Mouse (Mus musculus) C2C12 (cell line): Measurements from ENCODE around the gene Msln. TPM values are rescaled to one million over a fixed set of nuclear protein-coding genes. Genes with fewer than 3 reads are reported as not detected.
A peak's percentile ranks its signal among the peaks of the same experiment; 100 is the strongest.

ENCODE experiments used
- H3K27me3 ChIP-seq: one replicate; pipeline ENCODE4 v1.6.1; 2011; ENCODE audit not compliant: control insufficient read depth, insufficient read depth, insufficient read length
- H3K36me3 ChIP-seq: one replicate; pipeline ENCODE4 v1.6.1; 2011; ENCODE audit not compliant: control insufficient read depth, insufficient read depth
- H3K4me3 ChIP-seq: one replicate; pipeline ENCODE4 v1.5.1; 2011; ENCODE audit warnings: mild to moderate bottlenecking, control low read depth; ENCODE audit not compliant: poor library complexity, insufficient read depth, severe bottlenecking
- H3K79me2 ChIP-seq: one replicate; pipeline ENCODE4 v1.6.1; 2011; ENCODE audit not compliant: control insufficient read depth, insufficient read depth
- H3K79me3 ChIP-seq: one replicate; pipeline ENCODE4 v1.6.1; 2011; ENCODE audit warnings: low read depth, control low read depth
- H3ac ChIP-seq: one replicate; pipeline ENCODE3; 2011; ENCODE audit warnings: low read depth; ENCODE audit not compliant: control insufficient read depth, insufficient read length
- CEBPB ChIP-seq: IDR thresholded peaks from one replicate; pipeline ENCODE4 v1.6.1; 2011; ENCODE audit warnings: low read depth, mild to moderate bottlenecking, control low read depth, moderate library complexity
- CTCF ChIP-seq: IDR thresholded peaks from one replicate; pipeline ENCODE4 v1.5.1; 2011; ENCODE audit not compliant: control insufficient read depth, insufficient read depth, insufficient read length
- FOSL1 ChIP-seq: IDR thresholded peaks from one replicate; pipeline ENCODE4 v1.8.0; 2011; ENCODE audit warnings: mild to moderate bottlenecking, low read length; ENCODE audit not compliant: poor library complexity, insufficient read depth, severe bottlenecking
- MAX ChIP-seq: IDR thresholded peaks from one replicate; pipeline ENCODE4 v1.6.1; 2011; ENCODE audit warnings: mild to moderate bottlenecking, control low read depth
- MYOD1 ChIP-seq: IDR thresholded peaks from one replicate; pipeline ENCODE4 v1.6.1; 2011; ENCODE audit warnings: low read depth; ENCODE audit not compliant: control insufficient read depth, insufficient read length
- MYOG ChIP-seq: IDR thresholded peaks from one replicate; pipeline ENCODE4 v1.6.1; 2011; ENCODE audit not compliant: control insufficient read depth, insufficient read length; ENCODE audit errors: extremely low read depth
- USF1 ChIP-seq: IDR thresholded peaks from one replicate; pipeline ENCODE4 v1.6.1; 2011; ENCODE audit warnings: low read depth, mild to moderate bottlenecking, control low read depth, moderate library complexity
- polyA plus RNA-seq: library from polyadenylated mRNA; unstranded; fragments of >200 nt; fragmentation: generic; extraction: Trizol; gene quantifications from one replicate; pipeline ENCODE4 v1.2.1, GENCODE M21; 2012; ENCODE audit warnings: missing spikeins

Msln gene
- polyA plus RNA-seq, 1 experiment: 6.1 TPM

- Histone ChIP-seq H3K79me2 (peaks cover 31% of the 10 kb centered on the region), H3ac (peak within 1 kb of the TSS; percentile 98), H3K79me3 (peaks cover 6% of the 10 kb centered on the region), H3K27me3 (no peaks in the 10 kb centered on the region), H3K4me3 (peak within 1 kb of the TSS; percentile 74), H3K36me3 (peaks cover 3% of the 10 kb centered on the region)
- peak; percentile 29 for TF ChIP-seq MAX
- TF ChIP-seq CEBPB: no peak
These were observed 26.7 kb downstream of the Msln start, which contains the start of the genes Chtf18 and Rpusd1 for GRCm38 (mm10) chr17:25727265-25728008. TSS of gene Chtf18 (minus strand) at chr17:25727419. TSS of gene Rpusd1 (plus strand) at chr17:25727670.

GRCm38 (mm10) chr17:25725264-25725663 lies 28.9 kb downstream of the Msln start:
- H3K4me3 ChIP-seq: no peak overlapping the region
- peaks cover 3% of the 10 kb centered on the region for H3K36me3 ChIP-seq
- peaks cover 31% of the 10 kb centered on the region for H3K79me2 ChIP-seq
- peaks cover 6% of the 10 kb centered on the region for H3K79me3 ChIP-seq
- no peak for TF ChIP-seq FOSL1
- no peak for TF ChIP-seq MYOG
- no peak for TF ChIP-seq CEBPB
- TF ChIP-seq MAX: no peak
- TF ChIP-seq USF1: no peak
- no peak for TF ChIP-seq MYOD1
- TF ChIP-seq CTCF: no peak
- H3K27me3 ChIP-seq: no peaks in the 10 kb centered on the region
- H3ac ChIP-seq: no peak overlapping the region

- TF ChIP-seq CEBPB (no peak), USF1 (no peak), MAX (no peak), FOSL1 (no peak), MYOD1 (no peak), CTCF (no peak), MYOG (no peak)
- peaks cover 3% of the 10 kb centered on the region for H3K36me3 ChIP-seq
- H3K27me3 ChIP-seq: no peaks in the 10 kb centered on the region
- H3ac ChIP-seq: no peak overlapping the region
- H3K79me3 ChIP-seq: peaks cover 6% of the 10 kb centered on the region
- no peak overlapping the region for H3K4me3 ChIP-seq
- peaks cover 28% of the 10 kb centered on the region for H3K79me2 ChIP-seq
These were observed 30.3 kb downstream of the Msln start for GRCm38 (mm10) chr17:25723919-25724318.

GRCm38 (mm10) chr17:25723470-25723869 lies 30.7 kb downstream of the Msln start:
- Histone ChIP-seq H3K27me3 (no peaks in the 10 kb centered on the region), H3K79me2 (peaks cover 23% of the 10 kb centered on the region), H3K4me3 (no peak overlapping the region), H3K79me3 (peaks cover 6% of the 10 kb centered on the region), H3K36me3 (peaks cover 3% of the 10 kb centered on the region), H3ac (no peak overlapping the region)
- no peak for TF ChIP-seq FOSL1
- no peak for TF ChIP-seq USF1
- no peak for TF ChIP-seq MYOG
- no peak for TF ChIP-seq MYOD1
- no peak for TF ChIP-seq CEBPB
- TF ChIP-seq CTCF: no peak
- TF ChIP-seq MAX: no peak

GRCm38 (mm10) chr17:25721476-25721875 lies 32.7 kb downstream of the Msln start:
- no peak overlapping the region for H3ac ChIP-seq
- peaks cover 7% of the 10 kb centered on the region for H3K79me2 ChIP-seq
- peaks cover 4% of the 10 kb centered on the region for H3K27me3 ChIP-seq
- no peak for TF ChIP-seq MAX
- TF ChIP-seq CTCF: no peak
- no peak for TF ChIP-seq FOSL1
- TF ChIP-seq MYOG: no peak
- no peak for TF ChIP-seq CEBPB
- no peak for TF ChIP-seq USF1
- no peak for TF ChIP-seq MYOD1
- peaks cover 3% of the 10 kb centered on the region for H3K36me3 ChIP-seq
- H3K79me3 ChIP-seq: peaks cover 3% of the 10 kb centered on the region
- no peak overlapping the region for H3K4me3 ChIP-seq

GRCm38 (mm10) chr17:25717691-25718090 lies 36.5 kb downstream of the Msln start:
- H3K4me3 ChIP-seq: no peak overlapping the region
- no peak for TF ChIP-seq USF1
- no peak for TF ChIP-seq MAX
- no peak for TF ChIP-seq MYOG
- TF ChIP-seq CTCF: no peak
- no peak for TF ChIP-seq CEBPB
- no peak for TF ChIP-seq FOSL1
- TF ChIP-seq MYOD1: no peak
- H3K79me3 ChIP-seq: no peaks in the 10 kb centered on the region
- no peaks in the 10 kb centered on the region for H3K36me3 ChIP-seq
- H3K27me3 ChIP-seq: peaks cover 9% of the 10 kb centered on the region
- H3K79me2 ChIP-seq: no peaks in the 10 kb centered on the region
- no peak overlapping the region for H3ac ChIP-seq
